Mouse (Mus musculus) adrenal gland (tissue): ENCODE measurements at regions not wholly inside any gene's neighbourhood (a gene's known extent, or its start where the extent isn't known, plus 50 kb on each side); places are given as distances from the start of the nearest gene placed in this dataset.

Experiments used
- intact Hi-C: fragments of 180-260 bp; cut with DNase I; formaldehyde crosslinking; loops from one replicate; pipeline ENCODE4 v1.15.1; 2025

DNA sequence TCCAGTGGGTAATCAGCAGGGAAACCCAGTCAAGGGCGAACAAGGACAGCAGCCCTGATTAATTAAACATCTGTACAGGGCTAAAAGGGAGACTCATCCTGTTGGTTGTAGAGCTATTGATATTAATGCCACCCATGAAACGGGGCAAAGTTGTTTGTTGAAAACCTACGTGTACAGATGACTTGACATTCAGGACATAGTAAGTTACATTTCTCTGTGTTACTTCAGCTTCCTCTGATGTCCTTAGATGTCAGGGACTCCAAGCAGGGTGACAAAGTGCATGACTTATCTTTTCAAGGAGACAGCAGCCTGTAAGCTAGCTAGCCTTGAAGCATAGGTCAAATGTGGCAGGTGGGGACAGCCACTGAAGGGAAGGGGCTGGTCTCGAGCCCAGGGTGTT lies 390.5 kb downstream of the Ccdc171 start:
- intact Hi-C loops, result no loop called here

DNA sequence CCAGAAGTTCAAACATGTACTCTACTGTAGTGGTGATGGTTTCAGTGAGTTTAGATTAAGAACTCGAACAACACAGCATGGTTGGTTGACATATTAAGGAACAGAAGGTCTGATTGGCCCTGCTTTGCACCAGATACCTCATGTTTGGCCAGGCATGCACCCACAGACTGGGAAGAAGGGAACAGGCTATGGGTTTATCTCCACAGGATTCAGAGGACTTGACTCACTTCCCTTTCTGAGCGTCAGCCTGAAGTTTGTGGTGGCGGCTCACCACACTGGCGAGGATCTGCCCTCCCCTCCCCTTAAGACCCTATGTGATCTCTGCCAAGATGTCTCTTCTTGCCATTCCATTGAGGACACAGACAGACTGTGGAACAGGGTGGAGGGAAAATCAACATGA lies 391.7 kb downstream of the Ccdc171 start:
- intact Hi-C loops, result no loop called here

- intact Hi-C loops, result no loop called here
Observed at GRCm38 (mm10) chr4:83918093-83918492, 392.7 kb downstream of the Ccdc171 start.

DNA sequence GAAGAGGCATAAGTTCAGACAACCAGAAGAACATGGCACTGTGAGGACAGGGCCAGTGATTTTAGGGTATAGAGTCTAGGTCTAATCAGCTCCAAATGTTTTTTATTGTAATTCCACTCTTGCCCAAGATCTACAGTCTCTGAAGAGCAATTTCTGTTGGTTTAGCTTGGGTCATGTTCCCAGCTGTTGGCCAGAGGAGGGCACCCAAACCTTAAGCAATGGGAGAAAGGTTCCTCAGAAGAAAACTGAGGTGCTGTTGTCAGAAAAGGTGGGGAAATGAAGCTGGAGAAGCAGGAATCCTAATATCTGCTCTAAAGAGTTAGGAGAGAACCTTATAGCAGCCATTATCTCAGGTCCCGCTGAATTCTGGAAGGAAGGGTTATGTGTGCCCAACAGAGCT lies 393.7 kb downstream of the Ccdc171 start:
- intact Hi-C loops, result no loop called here

DNA sequence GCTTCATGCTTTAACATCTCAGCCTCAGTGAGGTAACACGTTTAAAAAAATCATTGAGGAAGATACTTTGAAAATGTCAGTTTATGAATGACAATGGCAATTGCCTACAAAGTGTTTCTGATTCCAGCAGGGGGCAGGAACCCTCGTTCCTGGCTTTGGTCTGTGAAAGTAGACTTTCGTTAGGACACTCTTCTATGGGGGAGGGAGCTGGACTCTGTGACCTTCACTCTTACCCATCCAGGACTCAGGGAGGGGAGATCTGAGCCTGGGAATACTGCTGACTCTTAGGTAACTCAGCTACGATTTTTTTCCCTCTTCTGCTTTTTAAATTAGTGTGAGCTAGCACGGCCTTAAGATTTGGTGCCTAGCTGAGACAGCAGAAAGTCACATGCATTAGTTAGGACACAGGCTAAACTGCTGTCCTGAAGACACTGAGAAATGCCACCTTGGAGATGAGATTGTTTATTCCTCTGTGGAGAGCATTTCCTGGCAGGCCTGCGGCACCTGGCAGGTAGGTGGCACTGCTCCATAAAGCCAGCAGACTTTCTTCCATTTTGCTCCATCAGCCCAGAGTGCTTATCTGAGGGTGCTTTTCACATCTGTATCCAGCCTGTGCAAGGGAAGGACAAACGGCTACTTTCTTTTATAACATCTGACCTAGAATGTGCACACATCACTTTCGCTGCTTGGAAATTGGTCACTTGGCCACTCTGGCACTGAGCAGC lies 399.9 kb downstream of the Ccdc171 start:
- intact Hi-C loops, result no loop called here

- intact Hi-C loops, result no loop called here
Observed at GRCm38 (mm10) chr4:83926195-83926731, 400.9 kb downstream of the Ccdc171 start.

- intact Hi-C loops, result no loop called here
Observed at GRCm38 (mm10) chr4:83931897-83932654, 406.7 kb downstream of the Ccdc171 start.

DNA sequence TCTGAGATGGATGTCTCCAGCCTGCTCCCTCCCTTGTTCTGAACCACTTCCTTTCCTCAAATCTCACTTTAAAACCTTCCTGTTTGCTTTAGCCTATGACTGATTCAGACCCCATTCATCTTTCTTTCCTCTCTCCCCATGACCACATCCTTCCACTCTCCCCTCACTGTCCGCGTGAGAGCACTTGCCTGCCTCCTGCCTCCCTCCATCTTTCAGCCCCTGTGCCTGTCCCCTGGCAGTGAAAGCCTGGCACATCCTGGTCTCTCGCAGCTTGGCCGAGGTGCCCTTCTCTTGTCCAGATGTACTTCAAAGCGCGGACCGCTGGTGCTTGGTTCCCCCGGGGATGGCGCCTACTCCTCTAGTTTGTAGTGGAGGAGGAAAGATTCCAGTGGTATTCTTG lies 416.3 kb downstream of the Ccdc171 start:
- intact Hi-C loops, result no loop called here

- intact Hi-C loops, result no loop called here
Observed at GRCm38 (mm10) chr4:83949612-83950011, 424.3 kb downstream of the Ccdc171 start.

DNA sequence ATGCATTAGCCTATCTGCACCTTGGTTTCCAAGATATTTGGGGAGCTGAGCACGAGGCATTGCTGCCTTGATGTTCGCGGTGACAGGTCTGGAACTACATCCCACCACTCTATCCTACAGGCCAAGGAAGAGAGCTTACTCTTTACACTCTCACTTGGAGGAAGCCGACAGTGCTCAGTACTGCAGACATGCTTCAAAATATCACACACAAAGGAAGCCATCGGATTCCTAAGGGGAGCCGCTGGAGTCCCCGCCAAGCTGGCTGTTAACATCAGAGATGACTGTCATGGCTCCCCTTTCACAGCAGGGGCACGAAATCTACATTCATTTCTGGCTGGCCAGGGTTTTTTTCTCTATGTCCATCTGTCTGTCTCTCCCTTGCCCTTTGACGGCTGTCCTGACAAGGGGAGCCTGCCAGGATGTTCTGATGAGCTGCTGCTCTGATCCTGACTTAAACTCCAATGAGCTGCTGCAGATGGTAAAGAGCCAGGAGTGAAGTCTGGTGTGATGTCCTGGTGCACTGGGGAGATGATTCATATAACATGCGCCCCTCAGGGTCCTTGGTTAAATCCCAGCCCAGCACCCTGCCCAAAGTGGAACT lies 425.6 kb downstream of the Ccdc171 start:
- intact Hi-C loops, result no loop called here

DNA sequence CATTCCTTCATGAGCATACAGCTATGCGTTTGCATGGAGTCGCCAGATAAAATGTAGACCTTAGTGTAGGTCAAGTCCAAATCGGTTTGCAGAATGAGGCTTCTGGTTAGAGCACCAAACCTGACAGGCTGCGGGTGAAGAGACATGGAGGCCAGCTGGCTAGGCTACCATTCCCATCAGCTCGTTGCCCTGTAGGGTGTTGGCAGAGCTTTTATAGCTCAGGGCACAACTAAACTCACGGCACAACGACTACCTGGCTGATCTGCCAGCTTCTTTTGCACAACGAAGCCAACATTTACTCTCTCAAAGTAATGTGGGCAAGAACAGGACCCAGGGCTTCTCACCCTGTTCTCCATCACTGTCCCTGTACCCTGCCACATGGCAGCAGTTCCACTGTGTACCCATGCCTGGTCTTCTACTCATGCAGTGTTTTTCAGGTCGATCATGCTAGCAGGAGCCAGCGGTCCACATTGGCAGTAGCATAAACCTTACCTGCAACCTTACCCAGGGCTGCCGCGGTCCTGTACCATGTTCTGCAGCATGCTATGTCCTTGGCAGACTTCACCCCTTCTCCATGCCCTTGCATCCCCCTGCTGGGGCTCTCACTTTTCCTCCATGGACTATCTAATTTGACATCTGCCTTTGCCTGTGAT lies 431.0 kb downstream of the Ccdc171 start:
- intact Hi-C loops, result no loop called here

GRCm38 (mm10) chr4:83957217-83957692 lies 431.9 kb downstream of the Ccdc171 start:
- intact Hi-C loops, result no loop called here

GRCm38 (mm10) chr4:83966898-83967297 lies 441.6 kb downstream of the Ccdc171 start:
- intact Hi-C loops, result no loop called here

- intact Hi-C loops, result no loop called here
Observed at GRCm38 (mm10) chr4:83973162-83973561, 447.8 kb downstream of the Ccdc171 start.

DNA sequence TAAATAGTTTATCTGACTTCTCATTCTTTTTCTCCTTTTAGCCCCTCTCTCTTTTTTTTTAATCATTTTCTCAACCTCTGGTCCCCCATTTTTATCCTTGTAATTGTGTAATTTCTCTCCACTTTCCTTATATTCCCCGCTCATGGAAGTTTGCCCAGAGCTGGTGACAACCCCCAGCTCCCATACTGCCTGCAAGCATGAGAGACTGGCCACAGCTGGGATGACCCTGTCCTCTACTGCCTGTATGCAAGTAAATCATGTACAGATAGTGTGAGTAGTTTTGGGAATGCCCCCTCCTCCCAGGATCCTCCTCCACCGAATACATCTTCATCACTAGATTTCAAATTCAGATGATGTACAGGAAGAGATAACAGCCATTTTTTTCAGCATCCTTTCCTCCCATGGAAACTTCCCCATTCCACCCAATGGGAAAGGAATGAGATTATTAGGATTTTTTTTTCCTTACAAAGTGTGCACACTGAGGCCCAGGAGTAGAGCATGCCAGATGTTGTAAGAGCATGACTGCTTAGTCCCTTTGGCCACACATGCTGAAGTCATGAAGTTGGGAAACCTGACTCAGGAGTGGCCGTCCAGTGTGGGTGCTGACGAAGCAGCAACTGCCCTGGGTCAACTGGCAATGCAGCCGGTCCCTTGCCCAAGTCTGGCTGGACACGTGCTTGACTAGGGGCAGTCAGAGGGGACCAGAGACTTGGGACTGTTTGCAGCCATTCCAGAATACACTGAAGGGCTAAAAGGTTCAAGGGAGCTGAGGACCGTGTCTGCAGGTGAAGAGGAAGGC lies 449.1 kb downstream of the Ccdc171 start:
- intact Hi-C loops, result no loop called here

GRCm38 (mm10) chr4:83975569-83975968 lies 450.2 kb downstream of the Ccdc171 start:
- intact Hi-C loops, result no loop called here

DNA sequence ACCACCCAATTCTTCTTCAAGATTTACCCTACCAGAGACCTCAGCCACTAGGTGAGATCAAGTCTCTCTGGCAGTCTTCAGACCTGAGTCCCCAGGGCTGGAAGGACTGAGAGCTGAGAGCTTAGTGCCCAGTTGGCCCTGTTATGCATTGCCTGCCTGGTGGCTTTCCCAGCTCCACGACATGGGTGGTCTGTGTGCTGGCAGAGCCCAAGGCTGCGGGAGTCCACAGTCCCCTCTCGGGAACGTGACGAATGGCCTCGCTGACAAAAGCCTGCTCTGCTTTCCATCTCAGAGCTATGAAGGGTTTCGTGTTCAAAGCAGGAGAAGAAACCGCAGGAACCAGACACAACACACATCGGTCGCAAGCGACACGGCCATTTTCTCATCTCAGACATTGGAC lies 450.7 kb downstream of the Ccdc171 start:
- intact Hi-C loops, result no loop called here

DNA sequence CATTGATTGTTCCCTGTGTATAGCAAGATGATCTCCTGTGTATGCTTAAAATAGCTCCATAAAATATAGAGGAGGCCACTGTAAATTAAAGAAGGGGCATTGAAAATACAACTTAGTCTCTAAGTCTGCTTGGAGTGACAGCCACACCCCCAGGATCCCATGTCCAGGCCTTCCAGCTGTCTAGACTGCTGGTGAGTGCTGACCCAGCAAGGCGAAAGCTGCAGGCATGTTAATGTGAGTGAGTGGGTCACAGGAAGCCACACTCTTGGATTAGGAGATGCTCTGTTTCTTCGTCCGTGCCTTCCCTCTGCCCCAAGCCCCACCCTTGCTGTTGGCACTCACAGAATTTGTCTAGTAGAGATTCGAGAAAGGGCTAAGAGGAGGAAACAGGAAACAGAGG lies 453.7 kb downstream of the Ccdc171 start:
- intact Hi-C loops, result no loop called here

DNA sequence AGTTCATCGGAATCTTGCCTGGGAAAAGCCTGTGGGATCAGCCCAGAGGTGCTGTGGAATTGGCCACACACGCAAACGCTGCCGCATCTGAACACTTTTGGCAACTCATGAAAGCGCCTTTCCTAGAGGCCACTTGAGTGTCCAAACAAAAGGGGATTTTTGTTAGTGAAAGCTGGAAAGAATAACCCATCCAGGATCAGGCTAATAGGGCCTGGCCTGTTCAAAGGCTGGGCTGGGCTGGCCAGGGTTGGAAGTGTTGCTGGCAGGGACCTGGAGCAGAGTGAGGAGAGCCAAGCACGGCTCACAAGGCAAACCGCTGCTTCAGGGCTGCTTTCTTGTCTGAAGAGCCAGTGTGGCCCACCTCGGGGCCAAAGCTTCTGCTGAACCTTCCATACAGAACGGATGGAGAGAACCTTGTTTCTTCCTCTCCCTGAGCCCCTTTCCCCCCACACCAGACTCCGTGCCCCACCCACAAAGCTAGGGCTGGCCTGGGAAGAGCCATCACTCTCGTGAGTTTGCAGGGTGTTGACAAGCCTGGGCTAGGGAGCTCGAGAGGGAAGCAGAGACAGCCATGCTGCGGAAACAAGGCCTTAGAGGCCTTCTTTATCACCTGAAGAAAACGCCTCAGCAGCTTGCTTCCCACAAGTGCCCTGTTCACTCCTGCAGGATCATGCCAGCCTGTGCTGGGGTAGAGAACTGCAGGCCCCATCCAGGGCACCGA lies 459.5 kb downstream of the Ccdc171 start:
- intact Hi-C loops, result no loop called here

DNA sequence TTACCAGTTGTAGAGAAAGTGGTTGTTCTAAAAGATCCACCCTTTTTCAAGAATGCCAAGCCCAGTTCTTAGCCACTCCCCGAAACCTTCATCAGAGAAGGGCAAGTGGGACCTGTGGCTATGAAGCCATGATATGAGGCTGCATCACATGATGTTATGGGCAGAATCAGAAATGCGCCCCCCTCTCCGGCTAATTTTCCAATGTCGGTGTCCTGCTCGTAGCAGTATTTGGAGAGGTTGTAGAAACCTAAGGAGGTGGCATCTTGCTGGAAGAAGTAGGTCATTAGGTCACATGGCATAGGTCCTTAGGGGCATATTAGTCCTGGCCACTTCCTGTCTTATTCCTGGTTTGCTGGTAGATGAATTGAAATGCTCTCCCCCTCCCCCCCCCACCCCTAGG lies 460.1 kb downstream of the Ccdc171 start:
- intact Hi-C loops, result no loop called here
